Mouse (Mus musculus) embryonic facial prominence, embryonic 13.5 days (tissue): ENCODE measurements around the gene Camk2g. TPM values are rescaled to one million over a fixed set of nuclear protein-coding genes. Genes with fewer than 3 reads are reported as not detected.

Source experiments
- ATAC-seq: fragments of 200-750 bp; cut with Nextera tagmentation; 2 replicates; pipeline ENCODE4 v1.8.0; 2017; ENCODE audit warnings: low read depth; ENCODE audit not compliant: insufficient number of reproducible peaks, insufficient read depth, low FRiP score, low TSS enrichment
- H3K27ac ChIP-seq: fragments of 300-500 bp; sonication (generic); 2 replicates; pipeline ENCODE4 v1.5.1; 2015; ENCODE audit warnings: moderate library complexity, mild to moderate bottlenecking, inconsistent platforms
- H3K27me3 ChIP-seq: fragments of 300-500 bp; sonication (generic); 2 replicates; pipeline ENCODE4 v1.6.1; 2015; ENCODE audit warnings: mild to moderate bottlenecking, inconsistent platforms
- H3K36me3 ChIP-seq: fragments of 300-500 bp; sonication (generic); 2 replicates; pipeline ENCODE4 v1.6.1; 2015; ENCODE audit warnings: mild to moderate bottlenecking, inconsistent platforms
- H3K4me1 ChIP-seq: fragments of 300-500 bp; sonication (generic); 2 replicates; pipeline ENCODE4 v1.6.1; 2015; ENCODE audit warnings: inconsistent platforms
- H3K4me2 ChIP-seq: fragments of 300-500 bp; sonication (generic); 2 replicates; pipeline ENCODE4 v1.6.1; 2015; ENCODE audit warnings: moderate library complexity, mild to moderate bottlenecking, inconsistent platforms
- H3K4me3 ChIP-seq: fragments of 300-500 bp; sonication (generic); 2 replicates; pipeline ENCODE4 v1.5.1; 2015; ENCODE audit warnings: mild to moderate bottlenecking, inconsistent platforms
- H3K9ac ChIP-seq: fragments of 300-500 bp; sonication (generic); 2 replicates; pipeline ENCODE4 v1.6.1; 2015; ENCODE audit warnings: mild to moderate bottlenecking, inconsistent platforms
- H3K9me3 ChIP-seq: fragments of 300-500 bp; sonication (generic); 2 replicates; pipeline ENCODE4 v1.6.1; 2016; ENCODE audit warnings: inconsistent platforms
- WGBS: fragments of 180-500 bp; shearing (Covaris S2); methylation state at CpG from one replicate; pipeline ENCODE4 v1.1.7; 2015; ENCODE audit warnings: mixed read lengths; 5-methylcytosine and 5-hydroxymethylcytosine counted together
- polyA plus RNA-seq: library from polyadenylated mRNA; unstranded; fragments of >200 nt; fragmentation: Nextera tagmentation; extraction: Ambion mirVana; gene quantifications from 2 replicates; pipeline ENCODE4 v1.2.1, GENCODE M21; 2015

Camk2g gene
- polyA plus RNA-seq, 1 experiment from 2014 or later, result 62.6 TPM

- Histone ChIP-seq H3K27me3 (no peaks in the 10 kb centered on the region), H3K4me3 (no peak overlapping the region), H3K9me3 (no peaks in the 10 kb centered on the region), H3K9ac (no peak overlapping the region), H3K4me2 (no peak overlapping the region), H3K36me3 (peaks cover 94% of the 10 kb centered on the region), H3K27ac (no peak overlapping the region), H3K4me1 (no peaks in the 10 kb centered on the region)
- WGBS, result 74% methylated on average over 8 of the region's 8 CpGs
- no peak for ATAC-seq
Observed at GRCm38 (mm10) chr14:20758768-20759435, 35.0 kb downstream of the Camk2g start.

- ATAC-seq, result no peak
- Histone ChIP-seq H3K27ac (no peak overlapping the region), H3K4me1 (no peaks in the 10 kb centered on the region), H3K4me3 (no peak overlapping the region), H3K27me3 (no peaks in the 10 kb centered on the region), H3K36me3 (peaks cover 91% of the 10 kb centered on the region), H3K9me3 (no peaks in the 10 kb centered on the region), H3K4me2 (no peak overlapping the region), H3K9ac (no peak overlapping the region)
- WGBS, result 89% methylated on average over 22 of the region's 22 CpGs
Observed at GRCm38 (mm10) chr14:20757370-20757907, 36.4 kb downstream of the Camk2g start.

- Histone ChIP-seq H3K27ac (no peak overlapping the region), H3K36me3 (peaks cover 56% of the 10 kb centered on the region), H3K4me2 (no peak overlapping the region), H3K9ac (no peak overlapping the region), H3K4me3 (no peak overlapping the region), H3K4me1 (peaks cover 4% of the 10 kb centered on the region; the same call in 1 of the 2 replicates), H3K9me3 (no peaks in the 10 kb centered on the region), H3K27me3 (no peaks in the 10 kb centered on the region)
- WGBS, result 85% methylated on average over 3 of the region's 3 CpGs
- ATAC-seq, result no peak
Observed at GRCm38 (mm10) chr14:20753792-20754191, 40.1 kb downstream of the Camk2g start.

GRCm38 (mm10) chr14:20750503-20750902 is 43.4 kb downstream of the Camk2g start:
- Histone ChIP-seq H3K27me3 (no peaks in the 10 kb centered on the region), H3K36me3 (peaks cover 38% of the 10 kb centered on the region), H3K4me2 (no peak overlapping the region), H3K4me3 (no peak overlapping the region), H3K9me3 (no peaks in the 10 kb centered on the region), H3K9ac (no peak overlapping the region), H3K4me1 (peaks cover 12% of the 10 kb centered on the region; the same call in 1 of the 2 replicates), H3K27ac (no peak overlapping the region)
- no peak for ATAC-seq
- 83% methylated on average over 5 of the region's 5 CpGs for WGBS

GRCm38 (mm10) chr14:20749494-20750051 is 44.3 kb downstream of the Camk2g start:
- H3K4me2 ChIP-seq, result no peak overlapping the region
- H3K27ac ChIP-seq, result no peak overlapping the region
- no peak overlapping the region for H3K9ac ChIP-seq
- no peaks in the 10 kb centered on the region for H3K9me3 ChIP-seq
- WGBS, result 86% methylated on average over 4 of the region's 4 CpGs
- no peak for ATAC-seq
- peaks cover 38% of the 10 kb centered on the region for H3K36me3 ChIP-seq
- H3K27me3 ChIP-seq, result no peaks in the 10 kb centered on the region
- no peak overlapping the region for H3K4me3 ChIP-seq
- peaks cover 12% of the 10 kb centered on the region; the same call in 1 of the 2 replicates for H3K4me1 ChIP-seq

- Histone ChIP-seq H3K4me2 (no peak overlapping the region), H3K36me3 (peaks cover 41% of the 10 kb centered on the region), H3K4me3 (no peak overlapping the region), H3K9ac (no peak overlapping the region), H3K27ac (no peak overlapping the region), H3K9me3 (no peaks in the 10 kb centered on the region), H3K4me1 (peaks cover 12% of the 10 kb centered on the region; the same call in 1 of the 2 replicates), H3K27me3 (no peaks in the 10 kb centered on the region)
- no peak for ATAC-seq
- 33% methylated on average over 4 of the region's 4 CpGs for WGBS
Observed at GRCm38 (mm10) chr14:20748388-20748787, 45.5 kb downstream of the Camk2g start.

- 94% methylated on average over 3 of the region's 3 CpGs for WGBS
Observed at GRCm38 (mm10) chr14:20746935-20747334, 47.0 kb downstream of the Camk2g start.

GRCm38 (mm10) chr14:20743614-20744013 is 50.3 kb downstream of the Camk2g start:
- Histone ChIP-seq H3K27ac (no peak overlapping the region), H3K27me3 (no peaks in the 10 kb centered on the region), H3K4me1 (peaks cover 24% of the 10 kb centered on the region), H3K9me3 (no peaks in the 10 kb centered on the region), H3K9ac (no peak overlapping the region), H3K4me3 (no peak overlapping the region), H3K36me3 (peaks cover 79% of the 10 kb centered on the region), H3K4me2 (no peak overlapping the region)
- 93% methylated on average over 3 of the region's 3 CpGs for WGBS
- no peak for ATAC-seq

More at GRCm38 (mm10) chr14:20746935-20747334, 47.0 kb downstream of the Camk2g start:
- Histone ChIP-seq H3K4me1 (peaks cover 12% of the 10 kb centered on the region; the same call in 1 of the 2 replicates), H3K4me2 (no peak overlapping the region), H3K9me3 (no peaks in the 10 kb centered on the region), H3K9ac (no peak overlapping the region), H3K27me3 (no peaks in the 10 kb centered on the region), H3K4me3 (no peak overlapping the region), H3K27ac (no peak overlapping the region), H3K36me3 (peaks cover 46% of the 10 kb centered on the region)
- ATAC-seq, result no peak

GRCm38 (mm10) chr14:20741301-20741700 is 52.6 kb downstream of the Camk2g start:
- Histone ChIP-seq H3K4me3 (no peak overlapping the region), H3K4me2 (no peak overlapping the region), H3K27ac (no peak overlapping the region), H3K36me3 (peaks cover 89% of the 10 kb centered on the region), H3K9ac (0 out of 2 replicates have a peak overlapping the region, but pooled peaks have one; percentile 21), H3K4me1 (peaks cover 32% of the 10 kb centered on the region), H3K27me3 (no peaks in the 10 kb centered on the region), H3K9me3 (no peaks in the 10 kb centered on the region)
- 89% methylated on average over 9 of the region's 9 CpGs for WGBS
- no peak for ATAC-seq

- no peak overlapping the region for H3K4me2 ChIP-seq
- ATAC-seq, result no peak
- no peak overlapping the region for H3K4me3 ChIP-seq
- H3K9ac ChIP-seq, result 0 out of 2 replicates have a peak overlapping the region, but pooled peaks have one; percentile 17
- no peaks in the 10 kb centered on the region for H3K9me3 ChIP-seq
- H3K4me1 ChIP-seq, result peaks cover 41% of the 10 kb centered on the region
- H3K27ac ChIP-seq, result peak overlapping the region; percentile 34
- peaks cover 75% of the 10 kb centered on the region for H3K36me3 ChIP-seq
- H3K27me3 ChIP-seq, result no peaks in the 10 kb centered on the region
- 81% methylated on average over 8 of the region's 8 CpGs for WGBS
Observed at GRCm38 (mm10) chr14:20738511-20738910, 55.4 kb downstream of the Camk2g start.

- Histone ChIP-seq H3K27ac (peak overlapping the region; percentile 62; the same call in 1 of the 2 replicates), H3K27me3 (no peaks in the 10 kb centered on the region), H3K9ac (no peak overlapping the region; the same call in 1 of the 2 replicates), H3K4me2 (no peak overlapping the region), H3K4me3 (no peak overlapping the region), H3K4me1 (peaks cover 48% of the 10 kb centered on the region), H3K36me3 (peaks cover 67% of the 10 kb centered on the region), H3K9me3 (no peaks in the 10 kb centered on the region)
- 32% methylated on average over 14 of the region's 14 CpGs for WGBS
- no peak for ATAC-seq
Observed at GRCm38 (mm10) chr14:20737306-20737705, 56.6 kb downstream of the Camk2g start.
